Mouse (Mus musculus) urinary bladder, postnatal 10 days (tissue): ENCODE results near the gene Tubgcp3.
"Not testable (repeated sequence)": the region's sequence is repeated elsewhere in the genome, so short reads cannot be mapped to it uniquely, and the experiment has no call there.

Source experiments
- DNase-seq: peaks from one replicate; pipeline ENCODE4 v3.0.0; 2022; ENCODE audit warnings: low spot score

Tubgcp3 gene

DNA sequence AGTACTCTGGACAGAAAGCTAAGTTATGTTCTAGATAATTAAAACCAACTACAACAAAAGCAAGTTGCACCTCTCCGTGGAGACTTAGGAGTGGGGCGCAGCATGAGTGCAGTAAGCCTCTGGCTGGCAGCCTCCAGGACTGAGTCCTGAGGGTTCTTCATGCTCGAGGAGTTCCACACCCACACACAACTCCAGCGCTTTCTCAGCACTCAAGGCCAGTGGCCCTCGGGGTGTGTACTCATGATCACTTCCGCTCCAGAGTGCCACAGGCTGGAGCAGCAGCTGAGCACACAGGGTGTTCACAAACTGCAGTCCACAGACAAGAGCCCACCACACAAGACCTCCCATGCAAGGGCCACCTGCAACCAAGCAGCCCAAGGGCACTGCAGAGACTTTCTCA is 30.5 kb downstream of the Tubgcp3 start:
- no peak for DNase-seq

DNA sequence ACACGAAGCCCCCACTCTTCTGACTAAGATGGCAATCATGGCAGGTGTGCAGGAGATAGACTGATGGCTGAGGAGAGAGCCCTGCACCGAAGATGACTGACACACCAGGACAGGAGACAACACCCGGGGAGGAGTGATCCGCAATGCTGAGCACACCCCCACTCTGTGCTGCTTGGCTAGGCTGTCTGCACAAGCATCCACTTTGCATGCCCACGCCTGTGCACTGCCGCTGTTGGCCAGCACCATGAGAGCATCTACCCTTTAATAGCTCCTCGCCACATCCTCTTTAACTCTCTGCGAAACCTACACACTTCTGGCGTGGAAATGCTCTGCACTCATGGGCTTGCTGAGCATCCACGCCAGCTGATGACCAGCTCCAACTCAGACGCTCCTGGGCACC is 33.6 kb downstream of the Tubgcp3 start:
- no peak for DNase-seq

DNA sequence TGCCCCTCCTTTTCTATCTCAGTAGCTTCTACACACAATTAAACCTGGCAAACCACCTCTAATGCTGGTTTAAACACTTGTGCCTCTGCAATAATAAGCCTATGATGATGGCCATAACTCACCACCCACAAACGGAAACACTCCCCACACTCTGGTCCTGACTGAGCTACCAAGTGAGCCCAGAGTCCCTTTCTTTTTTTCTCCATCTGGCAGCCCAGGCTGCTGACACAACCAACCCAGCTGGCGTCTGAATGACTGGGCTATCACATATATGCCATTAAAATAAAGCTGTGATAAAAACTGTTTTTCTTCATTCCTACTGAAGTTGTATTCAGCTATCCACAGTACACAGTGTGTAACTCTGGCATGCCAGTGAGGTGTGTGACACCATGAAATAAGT is 36.7 kb downstream of the Tubgcp3 start:
- no peak for DNase-seq

DNA sequence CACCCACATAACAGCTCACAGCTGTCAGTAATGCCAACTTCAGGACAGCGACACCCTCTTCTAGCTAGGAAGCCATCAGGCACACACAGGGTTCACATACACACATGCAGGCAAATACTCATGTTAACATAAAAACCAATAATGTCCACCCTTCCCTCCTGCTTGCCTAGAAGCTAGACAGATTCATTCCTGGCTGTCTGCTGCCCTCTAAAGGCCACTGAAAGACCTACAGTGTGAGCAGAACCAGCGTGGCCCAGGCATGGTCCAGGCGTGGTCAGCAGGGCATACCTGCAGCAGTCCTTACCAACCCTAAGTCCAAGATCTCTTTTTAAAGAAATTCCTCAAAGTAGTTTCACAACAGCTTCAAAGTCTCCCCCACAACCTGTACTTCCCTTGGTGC is 43.0 kb downstream of the Tubgcp3 start:
- DNase-seq: no peak

DNA sequence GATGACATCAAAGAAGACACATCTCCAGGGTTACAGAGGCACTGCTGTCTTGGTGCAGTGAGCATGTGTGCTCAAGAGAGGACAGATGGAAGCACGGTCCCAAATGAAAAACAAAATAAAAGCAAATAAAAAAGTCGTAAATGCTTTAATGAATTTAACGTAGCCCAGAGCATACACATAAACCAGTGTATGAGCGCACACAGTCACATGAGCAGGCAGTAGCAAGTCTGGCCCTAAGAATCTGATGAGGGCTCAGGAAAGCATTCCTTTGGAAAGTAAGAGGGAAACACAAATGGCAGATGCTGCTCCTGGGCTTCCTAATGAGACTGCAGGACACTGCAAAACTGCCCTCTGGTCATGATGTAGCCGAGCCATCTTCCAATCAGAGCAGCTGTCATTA is 46.2 kb downstream of the Tubgcp3 start:
- DNase-seq: no peak

DNA sequence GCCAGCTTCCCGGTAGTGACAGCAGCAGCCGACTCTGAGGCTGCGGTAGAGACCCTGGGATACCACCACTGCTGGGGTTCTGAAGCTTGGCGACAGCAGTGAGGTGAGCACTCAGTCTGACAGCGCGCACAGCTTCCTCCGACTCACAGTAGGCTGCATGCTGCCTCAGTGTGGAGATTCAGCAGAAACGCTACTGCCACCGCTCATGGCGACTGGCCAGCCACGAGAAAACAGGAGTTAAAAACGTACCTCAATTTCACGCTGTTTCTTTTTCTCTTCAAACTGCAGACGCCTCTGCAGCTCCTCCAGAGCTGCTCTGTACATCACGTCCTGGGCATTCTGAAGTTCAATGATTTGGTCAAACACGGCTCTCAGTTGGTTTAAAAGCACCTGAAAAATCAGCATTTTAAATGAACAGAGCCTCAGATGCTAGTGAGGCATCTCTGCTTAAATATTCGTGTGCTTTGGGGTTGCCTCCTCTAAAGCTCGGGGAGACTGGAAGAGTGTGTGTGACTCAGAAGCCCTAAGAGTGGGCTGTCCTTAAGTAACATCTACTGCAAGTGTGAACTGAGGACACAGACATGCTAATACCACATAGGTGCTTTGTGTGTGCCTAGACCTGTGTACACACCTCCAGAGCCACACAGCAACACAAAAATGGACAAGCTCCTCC is 50.4 kb downstream of the Tubgcp3 start:
- no peak for DNase-seq

DNA sequence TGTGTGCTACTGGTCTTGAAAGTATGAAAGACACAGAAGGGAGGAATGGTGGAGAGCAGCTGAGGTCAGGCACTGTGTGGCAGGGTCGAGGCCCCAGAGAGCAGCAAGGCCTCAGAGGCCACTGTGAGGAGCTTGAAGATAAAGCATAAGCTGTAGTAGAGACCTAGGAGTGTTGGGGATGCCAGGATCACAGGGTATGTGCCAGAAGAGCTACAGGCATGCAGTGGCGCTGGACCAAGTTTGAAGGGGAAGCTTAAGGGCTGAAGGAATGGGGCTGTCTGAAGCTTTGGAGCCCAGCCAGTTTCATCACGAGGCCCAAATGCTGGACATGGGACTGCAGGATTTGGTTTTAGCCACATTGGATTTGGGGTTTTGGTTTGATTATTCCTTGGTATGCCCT is 54.7 kb downstream of the Tubgcp3 start:
- not testable (repeated sequence) for DNase-seq

DNA sequence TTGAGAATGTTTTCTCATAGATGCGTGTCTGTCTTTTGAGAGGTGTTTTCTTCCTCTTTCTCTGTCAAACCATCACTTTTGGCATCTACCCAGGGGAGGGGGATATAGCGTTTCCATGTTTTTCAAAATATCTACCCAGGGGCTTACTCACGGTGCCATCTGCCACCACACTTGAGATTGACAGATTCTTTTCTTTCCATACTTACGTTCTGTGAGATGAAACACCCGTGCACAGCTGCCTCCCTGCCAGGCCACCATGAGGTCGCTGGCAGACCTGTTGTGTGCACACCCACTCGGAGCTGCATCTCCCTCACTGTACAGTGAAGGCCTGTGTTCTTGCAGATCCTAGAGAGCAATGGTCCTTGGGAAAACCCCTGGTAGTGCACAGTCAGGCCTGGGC is 58.8 kb downstream of the Tubgcp3 start:
- DNase-seq: no peak

DNA sequence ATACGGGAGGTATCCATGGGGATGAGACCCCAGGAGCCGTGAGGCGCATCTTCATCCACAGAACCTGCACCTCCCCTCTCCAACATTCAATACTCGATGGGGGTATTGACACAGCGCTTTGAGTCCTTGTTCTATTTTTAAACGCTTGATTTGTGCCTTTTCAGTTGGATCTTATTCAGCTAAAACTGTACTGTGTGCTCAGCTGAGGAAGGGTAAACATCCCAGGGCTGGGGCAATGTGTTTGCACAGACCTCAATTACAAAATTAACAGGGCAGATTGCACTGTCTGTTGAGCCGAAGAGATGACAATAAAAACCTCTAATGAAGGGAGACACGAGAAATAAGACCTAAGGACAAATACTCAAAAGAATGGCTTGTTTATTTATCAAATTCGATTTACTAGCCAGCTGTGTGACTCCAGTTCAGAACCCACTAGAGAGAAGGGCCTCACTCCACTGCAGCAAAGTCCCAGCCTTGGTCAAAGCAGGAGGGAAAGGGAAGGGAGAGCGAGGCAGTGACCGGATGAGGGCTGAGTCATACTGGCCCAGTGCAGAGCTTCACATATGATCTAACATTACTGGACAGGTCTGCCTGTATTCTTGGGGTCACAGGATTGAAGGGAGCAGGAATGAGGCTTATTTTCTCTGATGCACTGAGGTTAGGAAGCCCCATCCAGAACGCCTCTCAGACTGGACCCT is 62.1 kb downstream of the Tubgcp3 start:
- DNase-seq: no peak

DNA sequence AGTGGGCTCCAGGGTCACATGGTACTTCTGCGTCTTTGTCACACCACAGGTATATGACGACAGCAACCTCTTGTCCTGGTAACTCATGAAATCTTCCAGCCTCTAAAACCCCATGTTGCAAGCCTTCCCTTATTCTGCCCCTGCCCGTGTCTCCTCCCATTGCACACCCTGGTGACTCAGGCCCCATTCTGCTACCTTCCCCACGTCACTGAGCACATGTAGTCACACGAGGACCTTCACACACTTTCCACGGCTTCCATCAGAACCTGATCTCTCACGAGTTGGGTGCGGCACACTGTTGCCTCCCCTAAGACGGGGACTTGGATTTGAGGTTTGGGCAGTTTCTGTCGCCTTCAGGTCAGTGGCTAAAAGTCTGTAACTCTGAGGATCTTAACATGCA is 63.2 kb downstream of the Tubgcp3 start:
- no peak for DNase-seq

DNA sequence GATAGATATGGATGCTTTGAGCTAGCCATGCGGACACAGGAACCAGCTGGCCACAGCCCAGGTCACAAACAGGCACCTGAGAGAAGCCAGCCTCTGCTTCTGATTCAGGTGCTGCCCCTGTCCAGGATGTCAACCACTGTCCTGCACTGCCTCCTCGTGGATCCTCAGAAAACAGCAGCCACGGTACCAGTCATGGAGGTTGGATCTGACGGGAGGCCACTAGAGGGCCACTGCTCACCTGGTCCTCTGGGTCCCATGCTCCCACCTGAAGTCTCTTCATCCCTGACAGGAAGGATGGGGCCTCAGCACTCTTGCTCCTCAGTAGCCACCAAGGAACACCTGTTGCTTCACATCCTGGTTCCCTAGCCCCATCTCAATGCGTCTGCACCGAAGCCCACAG is 64.8 kb downstream of the Tubgcp3 start:
- peak; percentile 25 for DNase-seq

DNA sequence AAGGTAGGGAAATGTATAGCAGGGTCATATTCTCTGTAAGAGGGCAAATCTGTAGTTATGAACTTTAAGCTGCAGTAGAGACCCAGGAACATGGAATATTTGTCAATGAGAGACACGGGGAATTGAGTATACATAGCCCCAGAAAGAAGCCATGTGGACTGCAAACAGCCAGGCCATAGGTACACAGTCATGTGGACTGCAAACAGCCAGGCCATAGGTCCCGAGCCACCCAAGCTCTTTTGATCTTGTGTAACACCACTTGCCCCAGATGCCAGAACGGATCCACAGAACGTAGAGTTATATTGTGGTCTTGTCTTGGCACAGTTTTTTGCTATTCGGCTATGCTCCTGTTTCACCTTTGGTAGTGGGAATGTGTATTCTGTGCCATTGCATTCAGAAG is 88.3 kb downstream of the Tubgcp3 start:
- DNase-seq: no peak

DNA sequence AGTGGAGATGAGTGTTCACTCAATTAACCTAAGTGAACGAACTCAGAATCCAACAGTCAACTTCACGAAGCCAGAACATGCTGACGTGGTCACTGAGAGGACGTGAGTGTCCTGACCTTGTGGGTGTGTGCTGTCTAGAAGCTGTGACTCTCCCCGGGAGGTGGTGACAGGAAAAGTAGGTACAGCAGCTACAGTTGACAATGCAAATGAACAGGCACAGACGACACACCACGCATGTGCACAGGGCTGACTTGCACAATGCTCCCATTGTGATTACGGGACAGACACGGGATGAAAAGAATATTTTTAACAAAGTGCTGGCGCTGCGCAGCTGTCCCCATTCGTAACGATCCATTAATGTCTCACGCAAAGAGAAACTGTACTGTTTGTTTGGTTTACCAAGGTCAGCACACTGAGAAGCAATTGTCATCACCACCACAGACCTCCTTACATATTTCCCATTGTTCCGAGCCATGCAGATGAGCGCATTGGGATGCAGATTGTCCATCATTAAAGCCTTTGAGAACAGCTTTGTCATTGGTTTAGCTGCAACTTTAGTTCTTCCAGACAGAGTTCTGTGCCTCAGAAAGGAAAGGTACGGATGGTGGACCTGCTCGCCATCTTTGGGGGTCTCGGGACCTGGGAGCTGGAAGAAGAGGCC is 92.6 kb downstream of the Tubgcp3 start:
- not testable (repeated sequence) for DNase-seq

DNA sequence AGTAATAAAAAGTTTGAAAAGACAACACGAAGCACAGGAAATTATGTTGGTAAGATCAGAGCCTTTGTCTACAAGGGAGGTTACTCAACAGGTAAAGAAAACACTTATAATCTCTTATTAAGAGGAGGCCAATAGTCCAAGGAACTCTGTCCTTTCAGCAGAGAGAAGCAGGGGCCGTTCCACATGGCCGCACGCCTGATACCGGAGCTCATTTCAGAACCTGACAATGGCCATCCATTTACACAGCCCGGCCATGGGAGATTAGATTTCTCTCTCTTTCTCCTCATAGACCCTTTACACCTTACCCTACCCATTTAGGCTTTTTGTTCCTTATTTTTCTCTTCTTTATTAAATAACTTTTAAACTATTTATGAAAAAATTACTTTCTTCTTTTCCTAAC is 95.3 kb downstream of the Tubgcp3 start:
- no peak for DNase-seq

DNA sequence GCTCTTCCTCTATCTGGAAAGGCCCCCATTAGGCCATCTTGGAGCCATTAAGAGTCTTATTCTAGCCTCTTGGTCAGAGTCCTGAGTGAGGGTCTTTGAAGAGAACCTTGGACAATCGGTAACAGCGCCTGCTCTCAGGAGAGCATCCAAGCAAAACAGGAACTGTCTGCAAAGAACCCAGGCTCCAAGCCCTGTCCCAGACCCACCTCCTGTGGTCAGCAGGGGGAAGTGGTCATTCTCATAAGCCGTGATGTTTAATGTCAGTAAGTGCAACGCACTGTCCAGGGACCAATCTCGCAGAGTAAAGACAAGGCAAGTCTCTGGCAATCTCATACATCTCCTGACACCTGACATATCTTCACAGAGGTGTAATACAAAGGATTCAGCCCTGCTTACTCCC is 96.0 kb downstream of the Tubgcp3 start:
- no peak for DNase-seq

DNA sequence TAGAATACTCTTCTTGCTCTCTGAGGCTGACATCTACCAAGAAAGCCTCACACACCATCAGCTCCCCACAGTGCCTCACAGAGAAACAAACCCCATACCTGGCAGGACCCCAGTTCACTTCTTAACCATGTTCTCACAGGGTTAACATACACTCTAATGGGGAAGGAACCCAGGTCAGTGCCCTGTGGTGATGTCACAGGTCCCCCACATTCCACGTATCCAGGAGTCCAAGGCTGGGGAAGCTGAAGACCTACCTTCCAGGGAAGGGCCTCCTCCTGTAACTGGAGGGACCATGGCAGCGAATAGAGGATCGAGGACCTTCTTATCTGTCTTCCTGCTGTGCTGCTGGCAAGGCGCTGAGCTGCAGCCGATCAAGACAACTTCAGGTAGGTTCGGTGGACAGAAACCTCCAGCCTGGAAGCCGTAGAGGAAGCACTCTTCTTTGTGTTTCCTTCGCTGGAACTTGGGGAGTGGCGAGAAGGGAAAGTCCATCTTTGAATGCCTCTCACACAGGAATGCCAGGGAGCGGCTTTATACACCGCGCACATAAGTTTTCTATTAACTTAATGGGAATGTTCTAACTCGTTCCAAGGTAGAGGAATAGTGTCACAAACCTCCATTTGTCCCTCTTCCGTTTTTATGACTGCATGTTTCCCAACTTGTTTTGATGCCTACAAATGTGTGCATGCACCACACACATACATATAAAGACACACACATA is 99.1 kb downstream of the Tubgcp3 start, which contains the start of gene Spaca7:
Spaca7 (plus strand) TSS at position 216 of the 721 bp plus-strand sequence.
- DNase-seq: no peak

DNA sequence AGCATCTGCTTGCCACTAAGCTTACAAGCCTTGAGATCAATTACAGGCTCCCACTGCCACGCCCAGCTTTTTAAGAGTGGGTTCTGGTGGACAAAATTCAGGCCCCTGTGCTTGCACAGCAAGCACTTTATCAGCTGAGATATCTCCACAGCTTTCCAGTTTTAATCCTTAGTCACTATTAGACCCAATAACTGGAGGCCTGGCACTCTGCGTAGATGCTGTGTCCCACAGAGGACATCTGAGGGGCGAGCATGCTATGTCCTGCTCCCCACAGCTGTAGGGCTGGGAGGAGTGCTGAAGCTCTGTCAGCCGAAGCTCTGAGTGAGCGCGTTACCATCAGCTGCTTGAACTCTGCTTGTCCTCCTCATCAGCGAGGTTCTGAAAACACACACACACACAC is 105.5 kb downstream of the Tubgcp3 start:
- DNase-seq: no peak

DNA sequence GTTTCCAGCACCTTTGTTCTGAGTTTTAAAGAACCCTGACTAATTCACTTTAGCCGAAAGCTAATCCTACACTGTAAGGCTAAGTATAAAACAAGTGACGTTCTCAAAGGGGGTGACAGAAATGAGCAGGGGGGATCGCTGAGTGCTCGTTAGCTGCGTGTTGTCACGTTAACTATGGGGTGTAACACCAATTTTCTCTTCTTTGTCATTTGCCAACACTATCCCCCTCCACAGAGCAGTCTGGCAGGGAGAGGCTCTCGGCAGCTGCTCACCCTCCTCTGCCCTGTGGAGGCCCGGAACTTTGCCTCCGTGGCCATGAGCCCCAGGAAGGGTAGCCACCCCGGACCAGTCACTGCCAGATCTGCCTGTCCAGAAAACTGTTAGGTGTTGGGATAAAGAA is 106.6 kb downstream of the Tubgcp3 start:
- DNase-seq: no peak

DNA sequence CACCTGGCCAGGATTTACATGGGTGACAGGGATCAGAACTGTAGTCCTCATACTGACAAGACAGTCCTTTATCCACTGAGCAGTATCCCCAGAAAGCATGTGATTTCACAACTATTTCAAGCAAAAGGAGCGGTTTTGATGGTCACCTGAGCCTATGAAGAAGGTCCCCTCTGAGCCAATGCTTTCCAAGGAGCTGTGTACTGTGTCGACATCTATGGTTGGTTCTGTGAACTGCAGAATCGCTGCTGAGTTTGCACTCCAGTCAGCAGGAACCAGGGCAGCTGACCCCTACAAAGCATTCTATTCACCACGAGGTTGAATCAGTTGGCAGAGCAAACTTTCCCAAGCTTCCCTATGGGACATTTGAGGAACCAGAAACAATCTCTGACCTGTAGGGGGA is 107.7 kb downstream of the Tubgcp3 start:
- no peak for DNase-seq
